Mouse (Mus musculus) erythroid progenitor cell, adult 5-6 weeks (primary cell): ENCODE results near the gene Zw10. TPM values are rescaled to one million over a fixed set of nuclear protein-coding genes. Genes with fewer than 3 reads are reported as not detected.

ENCODE experiments used
- total RNA-seq, 2 experiments: library from RNA; stranded (forward) in 1 of 2; stranded (reverse) in 1 of 2; fragments of 150-400 nt in 1 of 2; fragments of 186-747, 209-891 nt in 1 of 2; gene quantifications; 2 replicates each; pipeline versions ENCODE4 v1.2.3 to v1.2.4; 2015 to 2017; ENCODE audit warnings: low replicate concordance in 2 of 2

Zw10 gene
- total RNA-seq, 2 experiments from 2014 or later = 70.2 to 75.0 TPM

Other genes starting within 250 kb of the Zw10 start
- gene Zbtb16, start 219.4 kb upstream of the Zw10 start, total RNA-seq (2015; ENCODE audit: low replicate concordance) = under 0.01 TPM in 1 of 2 replicates, not detected in the other
- 0.13 and 0.76 TPM in 2 replicates for gene Zbtb16, start 219.4 kb upstream of the Zw10 start, total RNA-seq (2017; ENCODE audit: low replicate concordance)
- not detected in 2 replicates for gene Htr3a, start 144.5 kb upstream of the Zw10 start, total RNA-seq (2015; ENCODE audit: low replicate concordance)
- gene Htr3a, start 144.5 kb upstream of the Zw10 start, total RNA-seq (2017; ENCODE audit: low replicate concordance) = not detected in 2 replicates
- not detected in 2 replicates for gene Htr3b, start 90.6 kb upstream of the Zw10 start, total RNA-seq (2015; ENCODE audit: low replicate concordance)
- gene Htr3b, start 90.6 kb upstream of the Zw10 start, total RNA-seq (2017; ENCODE audit: low replicate concordance) = not detected in 2 replicates
- 1.8 and 11.3 TPM in 2 replicates for gene Usp28, start 70.2 kb upstream of the Zw10 start, total RNA-seq (2015; ENCODE audit: low replicate concordance)
- 0.76 and 0.90 TPM in 2 replicates for gene Usp28, start 70.2 kb upstream of the Zw10 start, total RNA-seq (2017; ENCODE audit: low replicate concordance)
- gene Tmprss5, start 25.6 kb downstream of the Zw10 start, total RNA-seq (2015; ENCODE audit: low replicate concordance) = not detected in 2 replicates
- not detected in 2 replicates for gene Tmprss5, start 25.6 kb downstream of the Zw10 start, total RNA-seq (2017; ENCODE audit: low replicate concordance)
- 1.8 TPM in 1 of 2 replicates, not detected in the other for gene Gm4894, start 194.9 kb downstream of the Zw10 start, total RNA-seq (2015; ENCODE audit: low replicate concordance)
- not detected in 2 replicates for gene Gm4894, start 194.9 kb downstream of the Zw10 start, total RNA-seq (2017; ENCODE audit: low replicate concordance)